Mouse (Mus musculus): ENCODE measurements around the gene Myo19. TPM values are rescaled to one million over a fixed set of nuclear protein-coding genes. Genes with fewer than 3 reads are reported as not detected.

The Myo19 gene
- polyA plus RNA-seq (2012; rRNA removed), result 24.5 and 24.7 TPM in 2 replicates

GRCm38 (mm10) chr11:84879772-84880464, at the start of gene Myo19, which contains the start of gene Pigw:
Gene Myo19 (plus strand): TSS chr11:84880148.
Gene Pigw (minus strand): TSS chr11:84880285.
- no peaks in the 10 kb centered on the region; the same call in none of the 2 replicates for H3K36me3 ChIP-seq (ENCODE audit: control insufficient read depth, insufficient read depth, low read length)
- H3K4me1 ChIP-seq (ENCODE audit: control insufficient read depth, insufficient read depth, low read length), result peaks cover 4% of the 10 kb centered on the region; the same call in 1 of the 2 replicates
- TF ChIP-seq CTCF (IDR thresholded peaks at IDR 0.05; ENCODE audit: control insufficient read depth, insufficient read depth, insufficient replicate concordance, low read depth, low read length), result no peak
- TF ChIP-seq POLR2A (IDR thresholded peaks at IDR 0.05; ENCODE audit: control insufficient read depth, low read depth, low read length), result peak; percentile 53
- peak within 1 kb of the TSS; percentile 77 for H3K4me3 ChIP-seq (ENCODE audit: control insufficient read depth, low read depth, low read length)
- no peaks in the 10 kb centered on the region for H3K27me3 ChIP-seq (ENCODE audit: control insufficient read depth, insufficient read depth, low read length)
- H3K27ac ChIP-seq (ENCODE audit: control insufficient read depth, insufficient read depth, low read depth, low read length), result peak within 1 kb of the TSS; percentile 92

- H3K36me3 ChIP-seq (ENCODE audit: control insufficient read depth, insufficient read depth, low read length), result peaks cover 1% of the 10 kb centered on the region; the same call in 1 of the 2 replicates
Measured at GRCm38 (mm10) chr11:84839330-84839729, 40.6 kb upstream of the Myo19 start.

GRCm38 (mm10) chr11:84846741-84847474, 33.0 kb upstream of the Myo19 start:
- Histone ChIP-seq H3K36me3 (ENCODE audit: control insufficient read depth, insufficient read depth, low read length) (no peaks in the 10 kb centered on the region; the same call in 1 of the 2 replicates), H3K27ac (ENCODE audit: control insufficient read depth, insufficient read depth, low read depth, low read length) (no peak overlapping the region), H3K4me1 (ENCODE audit: control insufficient read depth, insufficient read depth, low read length) (no peaks in the 10 kb centered on the region), H3K27me3 (ENCODE audit: control insufficient read depth, insufficient read depth, low read length) (no peaks in the 10 kb centered on the region), H3K4me3 (ENCODE audit: control insufficient read depth, low read depth, low read length) (no peak overlapping the region)
- TF ChIP-seq CTCF (IDR thresholded peaks at IDR 0.05; ENCODE audit: control insufficient read depth, insufficient read depth, insufficient replicate concordance, low read depth, low read length) (no peak), POLR2A (IDR thresholded peaks at IDR 0.05; ENCODE audit: control insufficient read depth, low read depth, low read length) (no peak)

More at GRCm38 (mm10) chr11:84839330-84839729, 40.6 kb upstream of the Myo19 start:
- H3K27me3 ChIP-seq (ENCODE audit: control insufficient read depth, insufficient read depth, low read length), result no peaks in the 10 kb centered on the region
- no peaks in the 10 kb centered on the region for H3K4me1 ChIP-seq (ENCODE audit: control insufficient read depth, insufficient read depth, low read length)
- TF ChIP-seq CTCF (IDR thresholded peaks at IDR 0.05; ENCODE audit: control insufficient read depth, insufficient read depth, insufficient replicate concordance, low read depth, low read length), result no peak
- TF ChIP-seq POLR2A (IDR thresholded peaks at IDR 0.05; ENCODE audit: control insufficient read depth, low read depth, low read length), result no peak
- no peak overlapping the region for H3K4me3 ChIP-seq (ENCODE audit: control insufficient read depth, low read depth, low read length)
- no peak overlapping the region for H3K27ac ChIP-seq (ENCODE audit: control insufficient read depth, insufficient read depth, low read depth, low read length)

GRCm38 (mm10) chr11:84847475-84848090, 32.4 kb upstream of the Myo19 start:
- Histone ChIP-seq H3K27ac (ENCODE audit: control insufficient read depth, insufficient read depth, low read depth, low read length) (no peak overlapping the region), H3K36me3 (ENCODE audit: control insufficient read depth, insufficient read depth, low read length) (no peaks in the 10 kb centered on the region; the same call in 1 of the 2 replicates), H3K27me3 (ENCODE audit: control insufficient read depth, insufficient read depth, low read length) (no peaks in the 10 kb centered on the region), H3K4me3 (ENCODE audit: control insufficient read depth, low read depth, low read length) (no peak overlapping the region), H3K4me1 (ENCODE audit: control insufficient read depth, insufficient read depth, low read length) (no peaks in the 10 kb centered on the region)
- no peak for TF ChIP-seq POLR2A (IDR thresholded peaks at IDR 0.05; ENCODE audit: control insufficient read depth, low read depth, low read length)
- TF ChIP-seq CTCF (IDR thresholded peaks at IDR 0.05; ENCODE audit: control insufficient read depth, insufficient read depth, insufficient replicate concordance, low read depth, low read length), result no peak

GRCm38 (mm10) chr11:84855285-84855684, 24.7 kb upstream of the Myo19 start:
- no peak overlapping the region for H3K4me3 ChIP-seq (ENCODE audit: control insufficient read depth, low read depth, low read length)
- no peak overlapping the region for H3K27ac ChIP-seq (ENCODE audit: control insufficient read depth, insufficient read depth, low read depth, low read length)
- H3K4me1 ChIP-seq (ENCODE audit: control insufficient read depth, insufficient read depth, low read length), result no peaks in the 10 kb centered on the region
- no peaks in the 10 kb centered on the region for H3K27me3 ChIP-seq (ENCODE audit: control insufficient read depth, insufficient read depth, low read length)
- TF ChIP-seq POLR2A (IDR thresholded peaks at IDR 0.05; ENCODE audit: control insufficient read depth, low read depth, low read length) (no peak), CTCF (IDR thresholded peaks at IDR 0.05; ENCODE audit: control insufficient read depth, insufficient read depth, insufficient replicate concordance, low read depth, low read length) (no peak)
- no peaks in the 10 kb centered on the region for H3K36me3 ChIP-seq (ENCODE audit: control insufficient read depth, insufficient read depth, low read length)

- Histone ChIP-seq H3K27me3 (ENCODE audit: control insufficient read depth, insufficient read depth, low read length) (no peaks in the 10 kb centered on the region), H3K36me3 (ENCODE audit: control insufficient read depth, insufficient read depth, low read length) (no peaks in the 10 kb centered on the region), H3K27ac (ENCODE audit: control insufficient read depth, insufficient read depth, low read depth, low read length) (no peak overlapping the region), H3K4me3 (ENCODE audit: control insufficient read depth, low read depth, low read length) (no peak overlapping the region), H3K4me1 (ENCODE audit: control insufficient read depth, insufficient read depth, low read length) (no peaks in the 10 kb centered on the region)
- TF ChIP-seq CTCF (IDR thresholded peaks at IDR 0.05; ENCODE audit: control insufficient read depth, insufficient read depth, insufficient replicate concordance, low read depth, low read length), result no peak
- no peak for TF ChIP-seq POLR2A (IDR thresholded peaks at IDR 0.05; ENCODE audit: control insufficient read depth, low read depth, low read length)
Measured at GRCm38 (mm10) chr11:84865268-84865667, 14.7 kb upstream of the Myo19 start.

- no peak overlapping the region for H3K27ac ChIP-seq (ENCODE audit: control insufficient read depth, insufficient read depth, low read depth, low read length)
- peak overlapping the region; percentile 25; the same call in 1 of the 2 replicates for H3K4me3 ChIP-seq (ENCODE audit: control insufficient read depth, low read depth, low read length)
- TF ChIP-seq CTCF (IDR thresholded peaks at IDR 0.05; ENCODE audit: control insufficient read depth, insufficient read depth, insufficient replicate concordance, low read depth, low read length) (no peak), POLR2A (IDR thresholded peaks at IDR 0.05; ENCODE audit: control insufficient read depth, low read depth, low read length) (no peak)
Measured at GRCm38 (mm10) chr11:84867586-84867985, 12.4 kb upstream of the Myo19 start.

More at GRCm38 (mm10) chr11:84867586-84867985, 12.4 kb upstream of the Myo19 start:
- H3K36me3 ChIP-seq (ENCODE audit: control insufficient read depth, insufficient read depth, low read length), result no peaks in the 10 kb centered on the region
- no peaks in the 10 kb centered on the region for H3K4me1 ChIP-seq (ENCODE audit: control insufficient read depth, insufficient read depth, low read length)
- no peaks in the 10 kb centered on the region for H3K27me3 ChIP-seq (ENCODE audit: control insufficient read depth, insufficient read depth, low read length)
